Mouse (Mus musculus) liver, embryonic 11.5 days (tissue): ENCODE data around the gene Odf3l2. TPM values are rescaled to one million over a fixed set of nuclear protein-coding genes. Genes with fewer than 3 reads are reported as not detected.

Experiments
- ATAC-seq: fragments of 200-750 bp; cut with Nextera tagmentation; replicated peaks from 2 replicates; pipeline ENCODE4 v1.8.0; 2017; ENCODE audit warnings: moderate number of reproducible peaks, mild to moderate bottlenecking, moderate TSS enrichment, moderate library complexity; ENCODE audit not compliant: low FRiP score
- DNase-seq: peaks from one replicate; pipeline ENCODE4 v3.0.0-alpha.2; 2017; ENCODE audit warnings: low spot score
- H3K27ac ChIP-seq: fragments of 300-500 bp; sonication (generic); 2 replicates; pipeline ENCODE4 v1.5.1; 2014; ENCODE audit warnings: mild to moderate bottlenecking, low read depth, low read length, control low read depth
- H3K27me3 ChIP-seq: fragments of 300-500 bp; sonication (generic); replicated peaks from 2 replicates; pipeline ENCODE4 v1.6.1; 2014; ENCODE audit warnings: low read length, mixed read lengths; ENCODE audit not compliant: control insufficient read depth, insufficient read depth
- H3K36me3 ChIP-seq: fragments of 300-500 bp; sonication (generic); 2 replicates; pipeline ENCODE4 v1.6.1; 2014; ENCODE audit warnings: mild to moderate bottlenecking, low read length, moderate library complexity, mixed read lengths; ENCODE audit not compliant: control insufficient read depth, insufficient read depth
- H3K4me1 ChIP-seq: fragments of 300-500 bp; sonication (generic); replicated peaks from 2 replicates; pipeline ENCODE4 v1.6.1; 2014; ENCODE audit warnings: low read length, mixed read lengths; ENCODE audit not compliant: control insufficient read depth, insufficient read depth
- H3K4me2 ChIP-seq: fragments of 300-500 bp; sonication (generic); 2 replicates; pipeline ENCODE4 v1.6.1; 2014; ENCODE audit warnings: mild to moderate bottlenecking, control low read depth, moderate library complexity
- H3K4me3 ChIP-seq: fragments of 300-500 bp; sonication (generic); 2 replicates; pipeline ENCODE4 v1.5.1; 2014; ENCODE audit warnings: low read depth, low read length, control low read depth
- H3K9ac ChIP-seq: fragments of 300-500 bp; sonication (generic); 2 replicates; pipeline ENCODE4 v1.6.1; 2014; ENCODE audit warnings: low read depth, low read length, control low read depth
- H3K9me3 ChIP-seq: fragments of 300-500 bp; sonication (generic); 2 replicates; pipeline ENCODE4 v1.6.1; 2016; ENCODE audit warnings: low read length, inconsistent platforms, mixed read lengths; ENCODE audit not compliant: control insufficient read depth
- WGBS: fragments of 180-500 bp; shearing (Covaris S2); extraction: QIAGEN DNeasy Blood & Tissue Kit; methylation state at CpG from one replicate; pipeline ENCODE4 v1.1.7; 2014; 5-methylcytosine and 5-hydroxymethylcytosine counted together
- polyA plus RNA-seq: library from polyadenylated mRNA; unstranded; fragments of >200 nt; fragmentation: Nextera tagmentation; extraction: Ambion mirVana; gene quantifications from 2 replicates; pipeline ENCODE4 v1.2.1, GENCODE M21; 2014

Gene Odf3l2
- polyA plus RNA-seq, 1 experiment from 2014 or later = not detected

DNA sequence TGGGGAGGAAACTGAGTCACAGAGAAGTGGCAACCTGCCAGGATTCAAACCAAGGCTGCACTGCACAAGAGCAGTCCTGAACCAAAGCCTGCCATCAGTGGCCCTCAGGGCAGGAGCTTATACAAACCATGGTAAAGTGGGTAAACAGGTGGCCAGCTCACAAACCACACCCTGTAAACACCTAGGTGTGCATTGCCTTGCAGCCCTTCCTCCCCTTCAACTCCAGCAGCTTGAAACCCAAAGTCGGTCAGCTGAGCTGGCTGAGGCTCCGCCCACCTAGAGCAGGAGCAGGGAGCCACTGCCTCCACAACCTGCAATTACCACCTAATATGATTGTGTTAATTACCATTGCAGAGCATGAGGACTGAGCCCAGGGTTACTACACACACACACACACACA is 37.6 kb downstream of the Odf3l2 start:
- Histone ChIP-seq H3K4me1 (peaks cover 7% of the 10 kb centered on the region; the same call in 1 of the 2 replicates), H3K9me3 (no peaks in the 10 kb centered on the region), H3K27me3 (peaks cover 29% of the 10 kb centered on the region), H3K4me2 (no peak overlapping the region), H3K4me3 (no peak overlapping the region), H3K36me3 (no peaks in the 10 kb centered on the region), H3K9ac (no peak overlapping the region), H3K27ac (no peak overlapping the region)
- 31% methylated on average over 2 of the region's 2 CpGs for WGBS
- ATAC-seq (no peak), DNase-seq (no peak)

DNA sequence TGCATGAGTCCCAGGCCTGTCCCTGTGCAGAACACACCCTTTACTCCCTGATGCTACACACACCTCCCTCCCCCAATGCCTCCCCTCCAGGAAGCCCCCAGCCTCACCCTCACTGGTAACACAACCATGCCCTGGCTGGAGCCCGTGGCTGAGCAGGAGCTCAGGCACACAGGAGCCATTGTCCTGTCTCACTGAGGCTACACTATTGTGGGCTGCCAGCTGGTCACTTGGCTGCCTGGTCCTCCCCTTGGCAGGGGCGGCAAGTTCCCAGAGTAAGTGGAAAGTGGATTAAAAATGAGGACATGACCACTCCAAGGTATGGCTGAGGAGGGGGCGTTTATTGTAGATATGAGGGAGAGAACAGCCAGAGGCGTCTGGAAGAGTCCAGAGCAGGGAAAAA is 39.0 kb downstream of the Odf3l2 start:
- no peak for ATAC-seq

GRCm38 (mm10) chr10:79597936-79598230 is 47.7 kb downstream of the Odf3l2 start:
- whole genome bisulfite sequencing = 69% methylated on average over 4 of the region's 4 CpGs
- peaks cover 14% of the 10 kb centered on the region; the same call in 1 of the 2 replicates for H3K27me3 ChIP-seq
- ATAC-seq = no peak

More for the DNA sequence above, 39.0 kb downstream of the Odf3l2 start:
- Histone ChIP-seq H3K9me3 (no peaks in the 10 kb centered on the region), H3K27me3 (peaks cover 16% of the 10 kb centered on the region), H3K4me2 (no peak overlapping the region), H3K36me3 (no peaks in the 10 kb centered on the region), H3K4me1 (no peaks in the 10 kb centered on the region; the same call in 1 of the 2 replicates), H3K9ac (no peak overlapping the region), H3K27ac (no peak overlapping the region), H3K4me3 (no peak overlapping the region)
- no peak for DNase-seq
- 63% methylated on average over 4 of the region's 4 CpGs for WGBS

DNA sequence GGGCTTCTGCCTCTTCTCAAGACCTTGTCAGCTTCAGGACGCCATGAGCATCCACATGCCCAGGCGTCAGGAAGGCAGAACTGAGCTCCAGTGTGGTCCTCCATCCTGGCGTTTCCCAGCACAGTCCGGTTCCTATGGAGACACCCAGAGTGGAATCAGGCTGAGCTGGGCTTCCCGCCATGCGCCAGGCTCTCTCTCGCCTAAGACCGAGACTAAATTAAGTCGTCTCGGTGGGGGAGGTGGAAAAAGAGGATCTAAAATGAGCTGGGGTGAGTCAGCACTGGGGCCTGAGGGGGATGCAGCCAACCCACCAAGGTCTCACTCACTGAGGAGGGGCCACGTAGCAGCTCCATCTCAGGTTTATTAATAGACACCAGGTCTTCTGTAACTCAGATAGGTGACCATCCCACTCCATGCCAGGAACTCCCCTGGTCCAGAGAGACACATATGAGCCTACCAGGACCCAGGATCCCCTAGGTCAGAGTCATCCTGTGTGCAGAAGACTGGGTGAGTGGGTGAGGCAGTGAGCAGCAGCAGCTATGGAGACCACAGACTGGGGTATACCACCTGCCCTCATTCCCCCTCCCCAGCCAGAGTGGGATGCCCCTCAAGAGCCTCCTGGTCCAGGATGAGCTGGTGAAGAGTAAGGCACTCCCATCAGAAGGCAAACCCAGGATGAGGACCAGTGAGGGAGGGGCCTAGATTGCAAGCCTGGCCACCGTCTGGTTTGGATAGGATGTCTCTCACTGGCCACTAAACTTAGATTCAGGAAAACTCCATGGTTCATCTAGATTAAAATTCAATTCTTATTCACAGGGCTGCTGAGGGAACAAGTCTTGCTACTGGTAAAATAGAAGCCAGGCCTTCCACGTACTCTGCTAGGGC is 48.2 kb downstream of the Odf3l2 start:
- ATAC-seq = no peak
- no peak overlapping the region for H3K9ac ChIP-seq

More at GRCm38 (mm10) chr10:79597936-79598230, 47.7 kb downstream of the Odf3l2 start:
- no peak overlapping the region for H3K9ac ChIP-seq
- no peak overlapping the region for H3K27ac ChIP-seq
- no peak overlapping the region for H3K4me2 ChIP-seq
- H3K9me3 ChIP-seq = no peaks in the 10 kb centered on the region
- no peaks in the 10 kb centered on the region for H3K4me1 ChIP-seq
- H3K4me3 ChIP-seq = no peak overlapping the region
- no peaks in the 10 kb centered on the region for H3K36me3 ChIP-seq
- no peak for DNase-seq

DNA sequence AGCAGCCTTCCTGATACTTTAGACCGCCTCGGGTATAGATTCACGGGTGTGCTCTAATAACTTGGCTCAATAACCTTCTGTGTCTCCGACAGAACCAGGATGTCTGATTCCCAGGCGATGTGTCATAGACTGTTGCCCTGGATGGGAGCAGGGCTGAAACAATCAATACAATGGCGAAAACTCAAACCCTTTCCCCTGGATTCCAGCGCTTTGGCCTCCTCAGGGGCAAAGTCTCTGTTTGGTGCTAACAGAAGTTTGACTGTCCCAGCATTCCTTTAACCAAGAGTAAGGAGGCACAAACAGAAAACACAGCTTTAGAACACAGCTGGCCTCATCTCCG is 50.0 kb downstream of the Odf3l2 start:
- no peaks in the 10 kb centered on the region for H3K9me3 ChIP-seq
- DNase-seq (no peak), ATAC-seq (no peak)
- H3K4me3 ChIP-seq = no peak overlapping the region
- no peak overlapping the region for H3K27ac ChIP-seq
- H3K4me2 ChIP-seq = no peak overlapping the region
- H3K36me3 ChIP-seq = no peaks in the 10 kb centered on the region
- H3K4me1 ChIP-seq = no peaks in the 10 kb centered on the region
- H3K27me3 ChIP-seq = peaks cover 14% of the 10 kb centered on the region; the same call in 1 of the 2 replicates
- 50% methylated on average over 8 of the region's 8 CpGs for WGBS
- no peak overlapping the region for H3K9ac ChIP-seq

More for the DNA sequence above, 48.2 kb downstream of the Odf3l2 start:
- Histone ChIP-seq H3K4me3 (no peak overlapping the region), H3K9me3 (no peaks in the 10 kb centered on the region), H3K4me2 (no peak overlapping the region), H3K27me3 (peaks cover 14% of the 10 kb centered on the region; the same call in 1 of the 2 replicates), H3K27ac (no peak overlapping the region), H3K4me1 (no peaks in the 10 kb centered on the region), H3K36me3 (no peaks in the 10 kb centered on the region)
- 31% methylated on average over 13 of the region's 13 CpGs for WGBS
- no peak for DNase-seq

DNA sequence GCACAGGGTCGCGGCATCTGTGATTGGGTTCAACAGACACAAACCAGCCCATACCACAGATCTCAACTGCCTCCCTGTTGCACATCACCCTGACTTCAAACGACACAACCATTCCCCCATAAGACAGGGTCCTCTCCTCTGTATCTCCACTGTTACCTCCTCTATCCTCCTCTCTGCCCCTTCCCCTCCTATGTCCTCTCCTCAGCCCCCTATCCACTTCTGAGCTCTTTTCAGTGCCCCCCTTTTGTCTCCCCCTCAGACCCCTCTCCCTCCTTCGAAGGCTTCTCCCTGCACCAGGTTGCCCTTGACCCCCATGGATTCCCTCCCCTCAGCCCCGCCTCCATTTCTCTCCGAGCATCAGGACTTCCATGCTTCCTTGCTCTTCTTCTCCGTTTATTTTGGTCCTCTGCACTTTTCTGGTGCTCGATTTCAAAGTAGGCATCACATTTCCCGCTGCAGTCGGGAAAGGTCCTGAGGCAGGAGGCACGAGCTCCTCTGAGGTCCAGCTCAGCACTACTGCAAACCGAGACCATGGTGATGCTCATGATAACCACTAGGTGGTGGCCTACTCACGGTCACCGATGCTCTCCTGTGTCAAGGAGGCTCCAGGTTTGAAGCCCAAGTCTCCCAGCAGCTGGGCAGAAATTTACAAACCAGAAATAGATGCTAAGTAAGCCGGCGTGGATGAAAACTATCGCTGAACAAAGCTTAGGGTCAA is 50.5 kb downstream of the Odf3l2 start:
- Histone ChIP-seq H3K27ac (no peak overlapping the region), H3K4me2 (no peak overlapping the region), H3K27me3 (peaks cover 14% of the 10 kb centered on the region; the same call in 1 of the 2 replicates), H3K4me1 (no peaks in the 10 kb centered on the region), H3K4me3 (no peak overlapping the region), H3K36me3 (no peaks in the 10 kb centered on the region), H3K9ac (no peak overlapping the region), H3K9me3 (no peaks in the 10 kb centered on the region)
- ATAC-seq (peak; percentile 76), DNase-seq (no peak)
- WGBS = 16% methylated on average over 17 of the region's 17 CpGs

DNA sequence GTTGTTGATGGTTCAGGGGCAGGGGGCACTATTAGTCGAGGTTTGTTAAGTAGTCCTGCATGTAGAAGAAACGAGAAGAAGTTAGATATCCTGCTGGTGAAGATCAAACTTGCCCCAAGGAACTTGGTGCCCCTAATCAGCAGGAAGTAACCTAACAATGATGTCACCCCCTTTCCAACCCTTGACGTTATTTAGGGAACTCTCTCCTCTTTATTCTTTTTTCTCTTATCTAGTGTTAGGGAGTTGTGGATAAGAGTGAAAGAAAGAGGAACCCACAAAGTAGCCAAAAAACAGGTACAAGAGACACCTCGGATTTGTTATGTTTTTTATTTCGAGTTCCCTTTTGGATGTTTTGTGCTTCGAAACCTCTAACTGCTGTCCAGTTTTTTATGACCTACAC is 51.4 kb downstream of the Odf3l2 start:
- H3K4me3 ChIP-seq = no peak overlapping the region
- ATAC-seq = no peak
- no peak for DNase-seq
- no peak overlapping the region for H3K4me2 ChIP-seq
- no peak overlapping the region for H3K9ac ChIP-seq
- peaks cover 14% of the 10 kb centered on the region; the same call in 1 of the 2 replicates for H3K27me3 ChIP-seq
- H3K4me1 ChIP-seq = no peaks in the 10 kb centered on the region
- no peak overlapping the region for H3K27ac ChIP-seq
- WGBS = 36% methylated on average over 6 of the region's 6 CpGs
- no peaks in the 10 kb centered on the region for H3K9me3 ChIP-seq
- H3K36me3 ChIP-seq = no peaks in the 10 kb centered on the region

GRCm38 (mm10) chr10:79590702-79591101 is 54.8 kb downstream of the Odf3l2 start:
- H3K4me2 ChIP-seq = no peak overlapping the region
- H3K27me3 ChIP-seq = peaks cover 8% of the 10 kb centered on the region; the same call in 1 of the 2 replicates
- H3K4me1 ChIP-seq = no peaks in the 10 kb centered on the region
- H3K9me3 ChIP-seq = no peaks in the 10 kb centered on the region
- H3K27ac ChIP-seq = no peak overlapping the region
- H3K9ac ChIP-seq = no peak overlapping the region
- ATAC-seq (no peak), DNase-seq (no peak)
- no peak overlapping the region for H3K4me3 ChIP-seq
- 84% methylated on average over 1 of the region's 1 CpGs for WGBS
- no peaks in the 10 kb centered on the region for H3K36me3 ChIP-seq
